Mouse (Mus musculus) brain, embryonic 14.5 days (tissue): ENCODE measurements around the gene Trio.

Experiments
- CTCF ChIP-seq: fragments of 200-500 bp; IDR thresholded peaks from 2 replicates; pipeline ENCODE4 v1.5.1; 2012; ENCODE audit warnings: inconsistent platforms, mild to moderate bottlenecking, moderate library complexity, borderline replicate concordance; ENCODE audit not compliant: insufficient read depth, insufficient read length; ENCODE audit errors: extremely low read depth
- POLR2A ChIP-seq: fragments of 200-500 bp; IDR thresholded peaks from 2 replicates; pipeline ENCODE4 v1.6.1; 2012; ENCODE audit warnings: mild to moderate bottlenecking, inconsistent platforms, borderline replicate concordance; ENCODE audit not compliant: poor library complexity, insufficient read depth, insufficient read length, severe bottlenecking; ENCODE audit errors: extremely low read depth

DNA sequence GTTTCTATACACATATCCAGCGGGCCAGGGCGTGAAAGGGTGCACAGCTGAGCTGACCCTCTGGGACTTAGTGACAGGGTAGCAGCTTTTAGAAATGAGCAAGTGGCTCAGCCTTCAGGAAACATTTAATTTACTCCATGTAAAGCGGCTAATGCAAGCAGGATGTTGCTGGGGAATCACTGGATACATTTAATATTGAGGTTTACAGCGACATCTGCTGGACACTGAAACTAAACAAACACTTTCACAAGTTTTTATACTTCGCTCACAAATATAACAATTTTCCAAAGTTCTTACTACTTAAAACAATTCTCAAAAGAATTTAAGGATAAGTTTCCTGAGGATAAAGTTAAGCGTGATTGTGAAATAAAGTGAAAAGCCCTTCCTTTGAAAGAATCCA lies 174.3 kb downstream of the Trio start:
- no peak for TF ChIP-seq CTCF
- no peak for TF ChIP-seq POLR2A
